Mouse (Mus musculus) stomach, postnatal 0 days (tissue): ENCODE measurements around the gene P3h4.

ENCODE experiments used
- CTCF ChIP-seq: IDR thresholded peaks from 2 replicates; pipeline ENCODE4 v1.5.1; 2016; ENCODE audit warnings: antibody characterized with exemption, low read depth, mild to moderate bottlenecking, moderate library complexity
- EP300 ChIP-seq: optimal IDR thresholded peaks from 2 replicates; pipeline ENCODE3; 2016; ENCODE audit warnings: antibody characterized with exemption

DNA sequence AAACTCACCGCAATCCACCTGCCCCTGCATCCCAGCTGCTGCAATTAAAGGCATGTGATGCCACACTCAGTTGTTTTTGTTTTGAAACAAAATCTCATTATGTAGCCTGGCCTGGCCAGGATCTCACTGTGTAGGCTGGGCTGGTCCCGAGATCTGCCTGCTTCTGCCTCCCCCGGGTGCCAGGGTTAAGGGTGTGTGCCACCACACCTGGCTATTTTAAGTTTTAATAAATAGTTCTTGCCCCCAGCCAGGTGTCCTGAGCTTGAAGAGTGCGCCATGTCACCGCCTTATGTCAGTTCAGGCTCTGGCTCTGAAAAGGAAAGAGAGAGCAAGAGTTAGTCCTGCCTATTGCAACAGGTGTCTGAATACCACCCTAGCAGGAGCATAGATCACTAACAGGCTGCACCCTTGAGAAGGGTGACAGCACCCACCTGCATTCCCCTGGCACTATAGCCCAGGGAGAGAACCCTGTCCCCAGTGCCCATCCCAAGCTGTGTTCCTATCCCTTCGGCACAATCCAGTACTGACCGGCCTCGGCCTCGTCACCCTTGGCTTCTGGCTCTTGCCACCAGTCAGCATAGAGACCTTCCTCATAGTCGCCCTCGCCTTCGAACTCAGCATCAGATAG, 5.7 kb downstream of the P3h4 start:
- TF ChIP-seq CTCF (no peak), EP300 (no peak)
